Mouse (Mus musculus) E14TG2a.4 (cell line): ENCODE results near the gene Kpna3.
A peak's percentile ranks its signal among the peaks of the same experiment; 100 is the strongest.

Experiments
- H3K27me3 ChIP-seq: 2 replicates; pipeline ENCODE4 v1.6.1; 2014; ENCODE audit warnings: low read length, control low read depth; ENCODE audit not compliant: insufficient read depth
- H3K36me3 ChIP-seq: 2 replicates; pipeline ENCODE4 v1.6.1; 2014; ENCODE audit warnings: low read length, control low read depth; ENCODE audit not compliant: insufficient read depth
- H3K4me1 ChIP-seq: replicated peaks from 2 replicates; pipeline ENCODE4 v1.6.1; 2014; ENCODE audit warnings: low read depth, low read length, control low read depth
- H3K4me3 ChIP-seq: replicated peaks from 2 replicates; pipeline ENCODE4 v1.5.1; 2014; ENCODE audit warnings: mild to moderate bottlenecking, low read length
- H3K9me3 ChIP-seq: 2 replicates; pipeline ENCODE4 v1.6.1; 2014; ENCODE audit warnings: low read length, control low read depth
- CTCF ChIP-seq: conservative IDR thresholded peaks from 2 replicates; pipeline ENCODE4 v1.5.1; 2014; ENCODE audit warnings: low read length
- NANOG ChIP-seq: IDR thresholded peaks from 2 replicates; pipeline ENCODE4 v1.6.1; 2014; ENCODE audit warnings: borderline replicate concordance, low read length, mixed read lengths
- POU5F1 ChIP-seq: IDR thresholded peaks from 2 replicates; pipeline ENCODE4 v1.6.1; 2014; ENCODE audit warnings: low read length, borderline replicate concordance

The Kpna3 gene

GRCm38 (mm10) chr14:61321200-61321599 lies 118.5 kb downstream of the Kpna3 start:
- no peaks in the 10 kb centered on the region for H3K36me3 ChIP-seq
- no peak overlapping the region for H3K4me3 ChIP-seq
- no peaks in the 10 kb centered on the region for H3K27me3 ChIP-seq
- peaks cover 12% of the 10 kb centered on the region for H3K9me3 ChIP-seq
- peaks cover 13% of the 10 kb centered on the region for H3K4me1 ChIP-seq
- TF ChIP-seq CTCF (no peak), POU5F1 (no peak), NANOG (no peak)

- no peak for TF ChIP-seq POU5F1
- TF ChIP-seq NANOG = no peak
- TF ChIP-seq CTCF = no peak
- Histone ChIP-seq H3K27me3 (no peaks in the 10 kb centered on the region), H3K36me3 (no peaks in the 10 kb centered on the region), H3K9me3 (peaks cover 12% of the 10 kb centered on the region), H3K4me3 (no peak overlapping the region), H3K4me1 (peaks cover 18% of the 10 kb centered on the region)
Measured at GRCm38 (mm10) chr14:61320765-61321164, 118.9 kb downstream of the Kpna3 start.

- peak overlapping the region; percentile 11; the same call in 1 of the 2 replicates for H3K4me3 ChIP-seq
- peaks cover 31% of the 10 kb centered on the region for H3K4me1 ChIP-seq
- TF ChIP-seq NANOG = no peak
- peak; percentile 65 for TF ChIP-seq CTCF
- TF ChIP-seq POU5F1 = no peak
- no peaks in the 10 kb centered on the region for H3K9me3 ChIP-seq
- no peaks in the 10 kb centered on the region for H3K36me3 ChIP-seq
- H3K27me3 ChIP-seq = no peaks in the 10 kb centered on the region
Measured at GRCm38 (mm10) chr14:61316861-61317260, 122.8 kb downstream of the Kpna3 start.
